Mouse (Mus musculus): ENCODE results near the gene Usf2. TPM values are rescaled to one million over a fixed set of nuclear protein-coding genes. Genes with fewer than 3 reads are reported as not detected.
A peak's percentile ranks its signal among the peaks of the same experiment; 100 is the strongest.
"Not testable (repeated sequence)": the region's sequence is repeated elsewhere in the genome, so short reads cannot be mapped to it uniquely, and the experiment has no call there.

Usf2 gene
- total RNA-seq, 4 experiments from 2014 or later, result 75.5 to 96.0 (median 89.5) TPM

DNA sequence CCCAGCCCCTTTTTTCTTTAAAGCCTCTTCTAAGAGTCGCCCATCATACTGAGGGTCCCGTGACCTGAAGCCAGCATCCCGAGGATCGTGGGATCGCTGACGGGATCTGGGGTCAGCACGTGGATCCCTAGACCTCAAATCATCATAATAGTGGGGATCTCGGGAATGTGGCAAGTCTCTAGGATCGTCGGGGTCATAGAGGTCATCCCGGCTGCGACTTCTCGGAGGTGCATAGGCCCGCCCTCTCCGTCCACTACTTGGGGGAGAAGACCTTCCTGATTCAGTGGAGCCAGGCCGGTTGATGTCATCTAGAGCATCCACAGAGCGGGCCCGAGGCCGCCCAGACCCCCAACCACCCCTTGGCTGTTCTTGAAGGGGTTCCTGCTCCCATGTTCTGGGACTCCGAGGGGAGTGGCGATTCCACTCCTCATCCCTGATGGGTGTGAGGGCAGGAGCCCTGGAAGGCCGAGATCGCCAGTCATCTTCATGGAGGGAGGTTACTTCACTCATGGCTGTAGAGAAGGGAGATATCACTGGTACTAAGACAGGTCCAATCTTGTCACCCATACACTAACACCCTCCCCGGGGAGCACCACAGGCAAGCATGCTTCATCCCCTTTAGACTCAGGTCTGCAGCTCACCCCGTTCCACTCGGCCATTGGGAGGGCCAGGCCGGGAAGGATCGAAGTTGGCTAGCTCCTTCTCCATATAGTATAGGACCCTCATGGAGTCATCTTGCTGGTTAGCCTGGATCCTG, 1.7 kb upstream of the Usf2 start:
- DNase-seq (ENCODE audit: low spot score in 2 of 2), result no peak

DNA sequence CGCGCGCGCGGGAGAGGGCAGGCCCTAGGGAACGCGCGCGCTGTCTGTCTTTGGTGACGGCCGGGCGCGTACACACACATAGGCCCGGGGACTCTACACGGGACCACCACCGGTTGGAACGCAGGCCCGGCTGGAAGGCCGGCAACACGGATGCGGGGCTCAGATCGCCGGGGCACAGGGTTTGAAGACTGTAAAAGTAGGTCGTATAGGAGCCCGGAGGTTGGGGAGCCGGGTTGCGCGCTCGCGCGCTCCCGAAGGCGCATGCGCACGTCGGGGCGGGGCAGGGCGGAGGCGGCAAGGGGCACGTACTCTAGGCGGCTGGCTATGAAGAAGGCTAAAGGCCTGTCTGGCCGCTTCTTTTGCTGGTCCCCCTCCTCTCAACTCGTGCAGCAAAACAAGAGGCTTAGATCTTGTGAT, 772 bp upstream of the Usf2 start:
- DNase-seq (ENCODE audit: low spot score in 2 of 2), result peak; percentile 86 to 89

DNA sequence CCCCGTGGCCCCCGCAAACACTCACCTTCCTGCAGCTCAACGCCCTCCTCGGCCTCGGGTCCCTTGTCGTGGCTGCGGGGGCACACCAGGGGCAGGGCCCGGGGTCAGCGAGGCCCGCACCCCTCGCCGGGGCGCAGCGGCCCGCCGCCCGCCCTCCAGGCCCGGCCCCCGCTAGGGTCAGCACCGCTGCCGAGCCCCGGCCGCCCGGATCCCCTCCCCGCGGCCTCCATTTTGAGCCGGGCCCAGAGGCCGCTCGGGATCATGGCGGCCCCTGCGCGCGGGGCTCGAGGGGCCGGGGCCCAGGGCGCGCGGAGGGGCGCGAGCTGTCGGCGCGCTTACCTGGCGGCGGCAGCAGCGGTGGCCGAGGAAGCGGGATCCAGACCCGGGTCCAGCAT, 249 bp downstream of the Usf2 start:
- DNase-seq (ENCODE audit: low spot score in 2 of 2), result peak in 1 of 2 experiments; percentile 31

DNA sequence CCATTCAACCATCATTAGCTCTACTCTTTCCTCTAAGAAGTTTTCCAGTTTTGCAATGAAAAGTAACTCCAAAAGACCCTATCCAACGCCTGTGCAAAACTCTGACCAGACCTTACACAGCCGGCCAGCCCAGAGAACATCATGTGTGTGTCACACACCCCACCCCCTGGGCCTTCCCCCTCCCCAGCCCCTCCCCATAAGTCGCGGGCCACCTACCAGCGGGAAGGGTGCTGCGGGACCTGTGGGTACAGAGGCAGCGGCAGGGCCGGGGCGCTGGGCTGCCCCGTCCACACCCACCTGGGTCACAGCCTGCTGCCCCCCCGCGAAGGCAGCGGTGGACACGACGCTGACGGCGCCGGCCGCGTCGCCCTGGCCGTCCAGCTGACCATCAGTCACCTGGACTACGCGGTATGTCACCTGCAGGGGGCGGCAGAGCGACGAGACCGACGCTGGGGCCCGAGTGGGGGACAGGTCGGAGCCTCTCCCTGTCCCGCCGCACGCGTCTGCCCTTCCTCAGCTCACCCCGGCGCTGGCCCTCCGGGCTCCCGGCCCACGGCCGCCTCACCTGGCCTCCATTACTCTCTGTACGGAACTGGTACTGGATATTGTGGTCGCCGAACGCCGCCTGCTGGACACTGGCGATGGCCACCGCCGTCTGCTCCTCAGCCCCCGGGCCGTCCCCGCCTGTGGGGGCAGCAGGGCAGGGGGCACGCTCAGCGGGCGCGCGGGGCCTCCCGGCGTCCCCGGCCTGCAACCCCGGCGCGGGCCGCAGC, 833 bp downstream of the Usf2 start:
- DNase-seq (ENCODE audit: low spot score in 2 of 2), result peak; percentile 84 to 89

DNA sequence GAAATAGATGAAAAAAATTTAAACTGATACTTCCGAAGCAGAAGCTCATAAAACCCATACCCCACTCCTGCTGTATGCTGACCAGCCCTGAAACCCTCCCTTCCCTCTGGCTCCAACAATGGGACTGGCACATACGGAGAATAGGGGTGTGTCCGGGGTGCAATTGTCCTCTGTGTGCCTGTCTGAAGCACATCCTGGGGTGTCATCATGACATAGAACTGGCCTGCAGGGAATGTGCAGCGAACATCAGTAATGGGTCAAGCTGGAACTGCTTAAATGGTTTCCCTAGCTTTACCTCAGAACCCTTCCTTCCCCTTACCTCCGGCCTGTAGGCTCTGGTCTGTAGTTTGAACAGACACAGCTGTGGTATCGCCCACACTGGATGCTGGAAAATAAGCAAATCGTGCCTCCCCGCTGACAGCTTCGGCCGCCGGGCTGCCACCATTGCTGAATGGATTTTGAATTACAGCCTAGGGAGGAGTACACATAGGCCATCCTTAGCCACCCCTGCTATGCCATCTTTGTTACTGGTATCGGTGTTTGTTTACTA, 1.6 kb downstream of the Usf2 start:
- no peak for DNase-seq (ENCODE audit: low spot score in 2 of 2)

DNA sequence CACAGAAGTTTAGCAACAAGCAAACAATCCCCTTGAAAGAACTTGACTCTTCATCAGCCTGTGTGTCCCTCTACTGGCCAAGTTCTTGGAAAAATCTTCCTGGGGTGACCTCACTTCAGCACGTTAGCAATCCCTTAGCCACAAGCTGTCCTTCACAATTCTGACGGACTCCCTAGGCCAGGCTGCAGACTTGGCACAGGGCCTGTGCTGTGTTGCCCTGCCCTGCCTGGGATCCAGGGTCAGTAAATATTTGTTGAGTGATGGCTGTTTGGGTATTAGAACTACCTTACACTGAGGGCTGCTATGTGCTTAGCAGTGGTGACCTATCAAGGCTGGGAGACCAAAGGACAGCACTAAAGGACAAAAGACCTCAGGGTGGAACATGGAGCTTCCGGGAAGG, 2.6 kb downstream of the Usf2 start:
- no peak for DNase-seq (ENCODE audit: low spot score in 2 of 2)

DNA sequence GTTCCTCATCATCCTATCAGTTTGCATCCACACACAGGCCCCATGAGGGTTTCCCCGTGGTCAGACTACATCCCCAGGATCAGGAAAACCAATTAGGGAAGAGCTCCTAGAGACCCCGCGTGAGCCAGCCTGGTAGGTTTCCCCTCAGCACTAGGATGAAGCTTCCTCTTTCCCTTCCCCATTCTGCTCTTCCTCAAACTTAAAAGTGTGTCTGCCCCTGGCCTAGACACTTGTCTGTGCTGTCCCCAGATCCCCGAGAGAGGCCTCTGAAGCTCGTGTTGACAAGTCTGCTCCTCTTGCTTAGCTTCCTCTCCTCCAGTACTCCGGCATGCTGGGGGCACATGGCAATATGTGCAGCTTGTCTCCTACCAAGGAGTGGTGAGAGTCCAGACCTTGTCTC, 3.1 kb downstream of the Usf2 start:
- no peak for DNase-seq (ENCODE audit: low spot score in 2 of 2)

DNA sequence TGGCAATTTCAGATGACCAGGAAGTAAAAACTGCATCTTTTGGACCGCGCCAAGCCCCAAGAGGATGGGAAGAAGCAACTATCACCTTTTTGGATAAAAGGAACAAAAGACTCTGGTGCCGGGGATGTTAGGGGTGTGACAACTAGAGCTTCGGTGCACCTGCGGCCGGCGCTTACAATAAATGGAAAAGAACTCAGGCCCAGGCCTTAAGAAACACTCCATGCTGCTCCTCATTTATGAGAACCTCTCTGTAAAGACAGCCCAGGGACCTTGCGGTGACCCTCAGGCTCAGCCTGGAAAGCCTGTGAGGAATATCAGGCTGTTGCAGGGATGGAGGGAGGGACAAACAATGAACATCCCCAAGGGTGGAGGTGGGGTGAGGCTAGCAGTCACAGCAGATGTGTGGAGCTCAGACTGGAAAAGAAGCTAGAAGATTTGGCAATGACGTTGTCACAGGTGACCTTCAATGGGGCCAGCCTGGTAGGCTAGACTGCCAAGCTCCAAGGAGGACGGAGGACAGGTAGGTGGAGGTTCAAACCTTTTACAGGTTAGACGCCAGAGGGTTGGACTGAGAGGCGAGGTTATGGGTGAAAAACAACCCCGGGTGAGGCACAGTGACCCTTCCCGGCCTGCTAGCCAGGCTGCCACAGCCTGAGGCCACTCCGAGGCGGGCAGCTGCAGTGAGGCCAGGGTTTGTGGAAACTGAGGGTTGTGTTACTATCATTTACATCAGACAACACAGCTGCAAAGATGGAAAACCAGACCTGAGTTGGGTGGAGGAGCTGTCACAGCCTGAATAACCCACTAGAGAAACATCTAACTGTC, 4.0 kb downstream of the Usf2 start:
- no peak for DNase-seq (ENCODE audit: low spot score in 2 of 2)

DNA sequence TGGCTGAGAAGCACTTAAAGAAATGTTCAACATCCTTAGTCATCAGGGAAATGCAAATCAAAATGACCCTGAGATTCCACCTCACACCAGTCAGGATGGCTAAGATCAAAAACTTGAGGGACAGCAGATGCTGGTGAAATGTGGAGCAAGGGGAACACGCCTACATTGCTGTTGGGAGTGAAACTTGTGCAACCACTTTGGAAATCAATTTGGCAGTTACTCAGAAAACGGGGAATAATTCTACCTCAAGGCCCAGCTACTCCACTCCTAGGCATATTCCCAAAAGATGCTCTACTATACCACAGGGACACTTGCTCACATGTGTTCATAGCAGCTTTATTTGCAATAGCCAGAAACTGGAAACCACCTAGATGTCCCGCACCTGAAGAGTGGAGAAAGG, 6.7 kb downstream of the Usf2 start:
- not testable (repeated sequence) for DNase-seq (ENCODE audit: low spot score in 2 of 2)

DNA sequence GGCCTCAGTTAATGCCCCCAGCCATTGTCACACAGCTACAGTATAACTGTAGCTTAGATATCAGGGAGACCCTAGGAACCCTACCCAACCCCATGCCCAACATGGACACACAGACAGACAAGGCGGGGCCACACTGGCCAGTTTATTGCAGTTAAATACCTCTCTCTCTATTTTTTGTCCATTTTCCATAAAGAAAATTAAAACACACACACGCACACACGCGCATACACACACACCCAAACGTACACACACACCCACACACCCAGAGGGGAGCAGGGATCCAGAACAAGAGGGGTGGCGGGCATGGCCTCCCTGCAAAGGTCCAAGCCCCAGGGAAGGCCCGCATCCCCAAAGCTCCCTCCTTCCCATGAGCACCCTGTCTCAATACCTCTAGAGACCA, 10.7 kb downstream of the Usf2 start:
- DNase-seq (ENCODE audit: low spot score in 2 of 2), result no peak

DNA sequence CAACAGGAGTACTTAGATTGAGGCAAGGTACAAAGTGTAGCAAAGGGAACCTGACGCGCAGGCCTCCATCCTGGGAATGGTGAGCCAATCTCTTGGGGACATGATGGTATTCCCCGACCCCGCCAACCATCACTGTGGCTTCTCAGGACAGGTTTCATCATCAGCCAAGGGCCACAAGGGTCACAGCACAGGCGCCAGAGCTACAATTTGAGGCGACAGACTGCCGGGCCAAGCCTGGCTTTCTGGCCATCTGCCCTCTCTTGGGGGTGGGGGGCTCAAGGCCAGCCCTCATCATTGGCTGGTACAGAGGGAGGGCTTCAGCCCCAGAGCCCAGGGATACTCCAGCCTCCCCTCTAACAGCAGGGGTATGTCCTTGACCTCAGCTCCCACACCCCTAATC, 11.1 kb downstream of the Usf2 start:
- not testable (repeated sequence) for DNase-seq (ENCODE audit: low spot score in 2 of 2)

DNA sequence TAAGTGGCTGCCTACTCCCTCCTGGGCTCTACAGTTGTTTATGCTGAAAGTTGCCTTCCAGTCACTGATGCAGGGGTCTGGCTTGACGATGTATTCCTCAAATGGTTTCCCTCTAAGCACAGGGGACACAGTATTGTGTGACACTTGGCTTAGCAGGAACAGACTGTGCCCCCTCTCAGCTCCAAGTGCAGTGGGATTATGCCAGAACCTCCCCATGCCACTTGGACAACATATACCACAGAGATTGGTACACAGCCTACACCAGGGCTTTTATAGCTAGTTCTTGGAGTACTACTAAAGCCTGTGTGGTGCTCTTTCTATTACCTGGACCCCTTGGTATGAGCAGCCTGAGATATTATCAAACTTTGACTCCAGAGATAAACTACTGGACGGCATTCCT, 11.9 kb downstream of the Usf2 start:
- DNase-seq (ENCODE audit: low spot score in 2 of 2), result not testable (repeated sequence)

DNA sequence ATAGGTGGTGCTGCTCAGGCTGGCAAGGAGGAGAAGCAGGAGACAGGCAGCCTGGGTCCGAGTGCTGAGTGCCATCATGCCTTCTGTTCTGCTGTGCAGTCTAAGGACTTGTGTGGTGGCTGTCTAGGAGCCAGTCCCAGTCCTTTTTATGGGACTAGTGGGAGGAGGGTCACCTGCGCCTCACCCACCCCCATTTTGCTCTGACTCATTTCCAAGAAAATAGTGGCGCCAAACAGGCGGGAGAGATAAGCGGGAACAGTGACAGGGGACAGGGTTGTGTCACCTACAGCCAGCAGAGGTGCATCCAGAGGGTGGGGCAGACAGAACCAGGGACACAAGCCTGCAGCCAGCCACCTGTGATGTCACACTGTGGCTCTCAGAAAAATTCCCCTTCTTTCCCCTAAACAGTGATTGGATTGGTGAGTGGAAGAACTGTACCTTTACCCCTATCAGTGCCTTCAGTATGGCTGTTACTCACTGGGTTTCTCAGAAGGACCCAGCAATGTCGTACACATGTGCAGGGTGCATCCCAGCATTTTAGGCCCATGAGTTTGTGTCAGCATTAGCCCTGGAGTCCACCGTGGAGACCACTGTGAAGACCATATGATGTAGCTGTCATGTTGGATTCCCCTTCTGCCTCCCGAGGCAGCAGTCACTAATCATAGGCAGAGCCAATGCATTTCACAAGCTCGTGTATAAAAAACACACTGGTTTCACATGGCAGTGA, 12.5 kb downstream of the Usf2 start, which contains the start of gene Hamp:
TSS of gene Hamp (minus strand) at position 124 of the 727 bp plus-strand sequence.
- no peak for DNase-seq (ENCODE audit: low spot score in 2 of 2)

DNA sequence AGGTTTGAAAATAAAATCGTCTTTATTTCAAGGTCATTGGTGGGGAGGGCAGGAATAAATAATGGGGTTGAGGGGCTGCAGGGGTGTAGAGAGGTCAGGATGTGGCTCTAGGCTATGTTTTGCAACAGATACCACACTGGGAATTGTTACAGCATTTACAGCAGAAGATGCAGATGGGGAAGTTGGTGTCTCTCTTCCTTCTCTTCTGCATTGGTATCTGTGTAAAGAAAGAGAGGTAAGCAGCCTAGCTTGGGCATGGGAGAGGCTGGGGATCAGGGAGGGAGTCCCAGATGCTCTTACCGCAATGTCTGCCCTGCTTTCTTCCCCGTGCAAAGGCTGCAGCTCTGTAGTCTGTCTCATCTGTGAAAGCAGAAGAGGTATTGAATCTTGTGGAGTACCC, 14.2 kb downstream of the Usf2 start:
- DNase-seq (ENCODE audit: low spot score in 2 of 2), result not testable (repeated sequence)

DNA sequence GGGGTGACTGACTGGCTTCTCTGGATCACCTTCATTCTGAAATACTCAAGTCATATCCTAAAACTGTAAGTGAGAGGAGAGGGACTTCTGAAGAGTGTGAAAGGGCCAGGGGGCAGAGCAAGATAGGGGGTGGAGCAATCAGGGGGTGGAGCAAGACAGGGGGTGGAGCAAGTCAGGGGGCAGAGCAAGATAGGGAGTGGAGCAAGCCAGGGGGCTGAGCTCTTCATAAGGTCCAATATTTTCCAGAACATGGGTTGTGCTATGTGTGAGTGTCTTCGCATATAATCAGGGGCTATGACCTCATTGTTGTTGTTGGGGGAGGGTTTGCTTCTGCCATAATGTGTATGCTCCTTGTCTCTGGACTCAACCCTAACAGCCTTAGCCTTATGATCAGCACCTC, 16.5 kb downstream of the Usf2 start:
- DNase-seq (ENCODE audit: low spot score in 2 of 2), result not testable (repeated sequence)

DNA sequence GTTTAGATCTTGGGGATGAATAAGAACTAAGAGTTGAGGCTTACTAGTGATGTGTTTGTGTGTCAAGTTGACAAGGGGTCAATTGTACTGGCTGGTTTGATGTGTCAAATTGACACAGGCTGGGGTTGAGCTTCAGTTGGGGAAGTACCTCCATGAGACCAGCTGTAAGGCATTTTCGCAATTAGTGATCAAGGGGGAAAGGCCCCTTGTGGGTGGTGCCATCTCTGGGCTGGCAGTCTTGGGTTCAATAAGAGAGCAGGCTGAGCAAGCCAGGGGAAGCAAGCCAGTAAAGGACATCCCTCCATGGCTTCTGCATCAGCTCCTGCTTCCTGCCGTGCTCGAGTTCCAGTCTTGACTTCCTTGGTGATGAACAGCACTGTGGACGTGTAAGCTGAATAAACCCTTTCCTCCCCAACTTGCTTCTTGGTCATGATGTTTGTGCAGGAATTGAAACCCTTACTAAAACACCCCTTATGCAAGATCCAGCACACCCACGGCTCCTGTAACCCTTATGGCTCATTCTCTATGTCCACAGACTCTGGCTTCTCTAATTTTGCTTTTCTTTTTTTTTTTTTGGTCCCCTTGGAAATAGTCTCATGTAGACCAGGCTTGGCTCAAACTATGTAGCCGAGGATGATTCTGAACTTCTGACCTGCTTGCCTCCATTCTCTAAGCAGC, 21.0 kb downstream of the Usf2 start:
- not testable (repeated sequence) for DNase-seq (ENCODE audit: low spot score in 2 of 2)

DNA sequence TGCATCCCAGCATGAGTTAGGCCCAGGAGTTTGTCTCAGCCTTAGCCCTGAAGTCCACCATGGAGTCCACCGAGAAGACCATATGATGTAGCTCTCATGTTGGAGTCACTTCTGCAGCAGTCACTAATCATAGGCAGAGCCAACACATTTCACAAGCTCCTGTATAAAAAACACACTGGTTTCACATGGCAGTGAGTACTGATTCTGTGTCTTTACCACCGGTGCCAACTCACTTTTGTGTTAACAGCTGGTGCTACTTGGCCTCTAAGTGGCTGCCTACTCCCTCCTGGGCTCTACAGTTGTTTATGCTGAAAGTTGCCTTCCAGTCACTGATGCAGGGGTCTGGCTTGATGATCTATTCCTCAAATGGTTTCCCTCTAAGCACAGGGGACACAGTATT, 32.0 kb downstream of the Usf2 start, which contains the start of gene Hamp2:
TSS of gene Hamp2 (minus strand) at position 101 of the 400 bp plus-strand sequence.
- DNase-seq (ENCODE audit: low spot score in 2 of 2), result not testable (repeated sequence)

DNA sequence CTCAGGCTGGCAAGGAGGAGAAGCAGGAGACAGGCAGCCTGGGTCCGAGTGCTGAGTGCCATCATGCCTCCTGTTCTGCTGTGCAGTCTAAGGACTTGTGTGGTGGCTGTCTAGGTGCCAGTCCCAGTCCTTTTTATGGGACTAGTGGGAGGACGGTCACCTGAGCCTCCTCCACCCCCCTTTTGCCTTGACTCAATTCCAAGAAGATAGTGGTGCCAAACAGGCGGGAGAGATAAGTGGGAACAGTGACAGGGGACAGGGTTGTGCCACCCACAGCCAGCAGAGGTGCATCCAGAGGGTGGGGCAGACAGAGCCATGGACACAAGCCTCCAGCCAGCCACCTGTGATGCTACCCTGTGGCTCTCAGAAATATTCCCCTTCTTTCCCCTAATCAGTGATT, 32.5 kb downstream of the Usf2 start:
- no peak for DNase-seq (ENCODE audit: low spot score in 2 of 2)

DNA sequence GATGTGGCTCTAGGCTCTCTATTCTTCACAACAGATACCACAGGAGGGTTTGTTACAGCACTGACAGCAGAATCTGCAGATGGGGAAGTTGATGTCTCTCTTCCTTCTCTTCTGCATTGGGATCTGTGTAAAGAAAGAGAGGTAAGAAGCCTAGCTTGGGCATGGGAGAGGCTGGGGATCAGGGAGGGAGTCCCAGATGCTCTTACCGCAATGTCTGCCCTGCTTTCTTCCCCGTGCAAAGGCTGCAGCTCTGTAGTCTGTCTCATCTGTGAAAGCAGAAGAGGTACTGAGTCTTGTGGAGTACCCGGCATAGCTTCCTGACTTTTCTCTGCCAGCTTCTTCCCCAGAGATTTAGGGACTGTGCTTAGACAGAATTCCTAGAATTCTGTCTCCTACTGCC, 34.1 kb downstream of the Usf2 start:
- DNase-seq (ENCODE audit: low spot score in 2 of 2), result not testable (repeated sequence)

DNA sequence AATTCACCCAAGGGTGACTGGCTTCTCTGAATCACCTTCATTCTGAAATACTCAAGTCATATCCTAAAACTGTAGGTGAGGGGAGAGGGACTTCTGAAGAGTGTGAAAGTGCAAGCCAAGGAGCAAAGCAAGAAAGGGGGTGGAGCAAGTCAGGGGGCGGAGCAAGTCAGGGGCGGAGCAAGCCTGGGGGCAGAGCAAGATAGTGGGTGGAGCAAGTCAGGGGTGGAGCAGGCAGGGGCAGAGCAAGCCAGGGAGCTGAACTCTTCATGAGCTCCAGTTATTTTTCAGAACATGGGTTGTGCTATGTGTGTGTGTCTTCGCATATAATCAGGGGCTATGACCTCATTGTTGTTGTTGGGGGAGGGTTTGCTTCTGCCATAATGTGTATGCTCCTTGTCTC, 36.4 kb downstream of the Usf2 start:
- no peak for DNase-seq (ENCODE audit: low spot score in 2 of 2)
